Mouse (Mus musculus): ENCODE measurements around the gene Ramp1.

Ramp1 gene

GRCm38 (mm10) chr1:91179533-91180173 is at the start of gene Ramp1:
Ramp1 (plus strand) TSS chr1:91179822.
- peak; percentile 75 for DNase-seq

DNA sequence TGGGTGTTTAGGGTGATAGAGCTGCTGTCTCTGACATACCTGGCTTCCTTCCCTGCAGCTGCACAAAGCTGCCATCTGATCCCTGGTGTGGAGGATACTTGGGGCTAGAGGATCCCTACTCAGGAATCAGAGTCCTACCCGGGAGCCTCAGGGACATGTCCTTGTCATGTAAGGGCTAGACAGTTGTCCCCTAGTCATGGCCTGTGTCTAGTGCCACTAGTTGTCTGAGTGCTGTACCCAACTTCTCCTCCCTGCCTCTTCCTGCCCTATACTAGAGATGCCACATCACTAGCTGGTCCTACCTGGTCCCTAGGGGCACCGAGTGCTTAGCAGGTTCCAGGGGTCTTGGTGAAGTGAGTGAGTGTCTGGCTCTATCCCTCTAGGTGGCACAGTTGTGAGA is 42.6 kb upstream of the Ramp1 start:
- no peak for DNase-seq

DNA sequence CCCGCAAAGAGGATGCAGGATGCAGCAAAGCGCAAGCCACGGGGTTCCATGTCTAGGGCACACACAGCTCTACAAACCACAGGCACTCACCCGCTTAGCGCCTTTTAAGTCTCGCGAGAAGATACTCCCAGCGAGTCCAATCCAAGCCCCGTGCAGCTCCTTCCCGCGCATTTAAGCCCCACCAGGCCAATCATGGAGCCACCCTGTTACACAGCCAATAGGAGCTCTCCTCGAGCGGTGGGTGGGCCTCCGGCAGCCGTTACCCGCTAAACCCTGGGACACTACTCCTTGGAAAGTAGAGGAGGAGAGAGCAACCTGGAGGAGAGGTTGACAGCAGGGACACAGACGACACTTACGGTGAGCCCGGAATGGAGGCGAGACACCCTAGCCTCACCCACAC is 34.8 kb upstream of the Ramp1 start, which contains the start of gene Rbm44:
Gene Rbm44 (plus strand): TSS at position 277 of the 400 bp plus-strand sequence.
- DNase-seq: no peak

- no peak for DNase-seq
Measured at GRCm38 (mm10) chr1:91151509-91151908, 28.1 kb upstream of the Ramp1 start.

GRCm38 (mm10) chr1:91166798-91167197 is 12.8 kb upstream of the Ramp1 start:
- DNase-seq: no peak

DNA sequence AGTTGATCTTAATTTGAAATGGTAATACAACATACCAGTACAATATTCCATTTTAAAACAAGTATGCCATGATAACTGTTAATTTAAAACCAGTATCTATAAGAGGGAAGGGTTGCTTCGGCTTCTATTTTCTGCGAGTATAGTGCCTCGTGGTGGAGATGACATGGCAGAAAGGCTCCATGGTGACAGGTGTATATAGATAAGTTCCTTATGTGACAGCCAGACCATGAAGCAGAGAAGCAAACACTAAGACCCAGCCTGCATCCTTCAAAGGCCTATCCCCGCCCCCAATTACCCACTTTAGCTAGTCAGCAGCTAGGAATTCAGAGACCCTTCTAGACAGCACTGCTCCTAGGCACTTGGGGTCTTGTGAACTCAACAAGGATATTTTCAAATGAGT is 10.5 kb upstream of the Ramp1 start:
- no peak for DNase-seq

- no peak for DNase-seq
Measured at GRCm38 (mm10) chr1:91174796-91175195, 4.8 kb upstream of the Ramp1 start.

DNA sequence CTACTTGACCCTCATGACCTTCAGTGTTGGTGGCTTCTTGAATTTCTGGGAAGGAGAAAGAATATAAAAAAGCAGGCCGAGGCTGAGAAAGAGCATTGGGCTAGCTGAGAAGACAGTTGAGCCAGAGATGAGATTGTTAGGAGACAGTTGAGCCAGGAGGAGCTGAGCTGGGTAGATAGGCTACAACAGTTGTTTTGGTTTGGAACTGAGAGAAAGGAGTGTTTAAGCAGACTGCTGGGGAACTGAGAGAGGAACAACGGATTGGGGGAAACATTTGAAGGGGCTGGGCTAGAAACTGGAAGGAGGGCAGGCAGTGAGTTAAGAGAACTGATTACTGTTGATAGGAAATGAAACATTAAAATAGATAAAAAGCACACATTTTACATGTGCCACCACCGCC is 3.6 kb upstream of the Ramp1 start:
- DNase-seq: no peak

GRCm38 (mm10) chr1:91176871-91177270 is 2.8 kb upstream of the Ramp1 start:
- no peak for DNase-seq

GRCm38 (mm10) chr1:91179086-91179485 is 536 bp upstream of the Ramp1 start:
- peak; percentile 87 for DNase-seq

DNA sequence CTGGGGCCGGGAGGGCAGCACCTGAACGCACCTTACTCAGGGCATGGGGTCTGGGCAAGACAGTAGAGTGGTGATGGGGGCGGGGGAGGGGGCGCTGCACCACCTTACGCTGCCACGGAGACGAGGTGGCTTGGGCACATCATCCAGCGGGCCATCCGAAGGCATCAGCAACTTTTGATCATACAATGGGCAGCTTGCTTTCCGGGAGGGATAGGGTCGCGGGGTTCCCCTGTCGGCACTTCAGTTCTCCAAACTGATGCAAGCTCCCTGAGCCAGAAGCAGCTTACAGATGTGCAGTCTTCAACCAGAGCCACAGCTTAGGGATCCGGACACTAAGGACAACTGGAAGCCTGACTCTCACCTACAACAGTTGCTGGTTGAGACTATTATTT is 548 bp downstream of the Ramp1 start:
- no peak for DNase-seq

DNA sequence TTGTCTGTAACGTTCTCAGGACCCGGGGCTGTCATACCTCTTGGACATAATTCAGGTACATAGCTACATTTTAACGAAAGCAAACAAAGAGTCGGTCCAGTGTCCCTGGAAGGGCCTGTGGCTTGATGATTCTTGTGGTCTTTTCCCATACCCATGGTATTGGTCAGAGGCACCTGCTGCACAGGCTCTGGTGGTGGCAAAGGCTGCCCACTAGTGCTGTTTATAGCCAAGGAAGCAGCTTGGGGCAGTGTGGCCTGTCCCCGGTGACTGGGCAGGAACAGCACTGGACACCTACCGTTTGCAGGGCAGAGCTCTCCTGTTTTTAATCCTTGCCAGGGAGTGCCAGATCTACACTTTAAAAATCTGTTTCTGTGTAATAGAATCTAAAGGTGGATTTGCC is 1.1 kb downstream of the Ramp1 start:
- no peak for DNase-seq

- DNase-seq: no peak
Measured at GRCm38 (mm10) chr1:91181261-91181660, 1.6 kb downstream of the Ramp1 start.

DNA sequence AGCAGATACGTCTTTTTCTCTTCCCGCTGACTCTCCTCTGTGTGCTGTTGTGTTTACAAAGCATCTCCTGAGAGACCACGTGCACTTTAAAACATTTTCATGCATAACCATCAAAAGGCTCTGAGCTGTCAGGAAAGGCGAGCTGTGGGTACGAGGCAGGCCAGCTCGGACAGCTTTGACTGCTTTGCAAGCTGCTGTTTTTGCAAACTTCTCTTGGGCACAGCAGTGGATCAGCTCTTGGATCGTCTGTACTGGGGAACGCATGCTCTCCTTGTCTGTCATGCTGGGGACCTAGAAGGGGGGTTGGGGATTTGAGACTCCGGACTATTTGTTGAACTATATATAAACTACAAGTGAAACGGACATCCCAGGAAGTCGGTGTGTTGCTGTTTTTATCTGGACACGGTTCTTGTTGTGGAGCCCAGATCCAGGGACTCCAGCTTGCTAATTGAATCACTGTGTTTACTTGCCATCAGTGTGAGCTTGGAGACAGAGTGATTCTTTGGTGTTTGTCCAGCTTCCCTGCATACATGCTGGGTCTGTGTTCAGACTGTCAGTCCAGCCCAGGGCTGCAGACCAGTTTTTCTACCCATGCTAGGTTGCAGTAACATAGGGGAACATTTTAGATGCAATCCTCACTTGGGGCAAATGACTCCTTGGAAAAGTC is 2.3 kb downstream of the Ramp1 start:
- no peak for DNase-seq

DNA sequence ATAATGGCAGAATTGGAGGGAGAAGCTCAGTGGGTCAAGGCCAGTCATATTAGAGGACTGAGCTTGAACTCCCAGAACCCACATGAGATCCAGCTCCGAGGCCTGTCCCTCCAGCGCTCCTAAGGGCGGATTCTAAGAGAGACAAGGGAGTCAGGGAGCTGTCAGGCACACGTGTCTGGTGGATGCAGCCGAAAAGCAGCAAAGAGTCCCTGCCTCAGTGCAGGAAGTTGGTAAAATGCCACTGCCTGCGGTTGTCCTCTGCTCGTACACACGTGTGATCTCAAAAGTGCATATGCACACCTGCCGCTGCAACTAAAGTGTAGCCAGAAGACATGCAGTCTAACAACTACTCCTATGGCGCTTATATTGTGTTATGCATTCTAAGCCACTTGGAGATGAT is 3.7 kb downstream of the Ramp1 start:
- DNase-seq: no peak

DNA sequence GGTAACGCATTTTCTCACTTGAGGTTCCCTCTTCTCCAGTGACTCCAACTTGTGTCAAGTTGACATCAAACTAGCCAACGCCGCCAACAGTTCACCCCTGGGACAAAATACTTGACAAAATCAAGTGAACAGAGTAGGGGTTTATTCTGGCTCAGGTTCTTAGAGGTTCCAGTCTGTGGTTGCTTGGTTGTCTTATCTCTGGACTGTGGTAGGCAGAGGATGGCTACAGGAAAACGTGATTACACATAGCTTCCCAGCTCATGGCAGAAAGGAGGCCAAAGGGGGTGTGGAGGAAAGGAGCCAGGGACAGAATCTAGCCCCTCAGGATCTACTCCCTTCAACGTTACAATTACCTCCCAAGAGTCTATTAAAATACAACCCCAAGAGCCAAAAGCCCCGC is 7.1 kb downstream of the Ramp1 start:
- DNase-seq: no peak

GRCm38 (mm10) chr1:91187315-91187714 is 7.7 kb downstream of the Ramp1 start:
- DNase-seq: no peak

- DNase-seq: no peak
Measured at GRCm38 (mm10) chr1:91187786-91188640, 8.4 kb downstream of the Ramp1 start.

DNA sequence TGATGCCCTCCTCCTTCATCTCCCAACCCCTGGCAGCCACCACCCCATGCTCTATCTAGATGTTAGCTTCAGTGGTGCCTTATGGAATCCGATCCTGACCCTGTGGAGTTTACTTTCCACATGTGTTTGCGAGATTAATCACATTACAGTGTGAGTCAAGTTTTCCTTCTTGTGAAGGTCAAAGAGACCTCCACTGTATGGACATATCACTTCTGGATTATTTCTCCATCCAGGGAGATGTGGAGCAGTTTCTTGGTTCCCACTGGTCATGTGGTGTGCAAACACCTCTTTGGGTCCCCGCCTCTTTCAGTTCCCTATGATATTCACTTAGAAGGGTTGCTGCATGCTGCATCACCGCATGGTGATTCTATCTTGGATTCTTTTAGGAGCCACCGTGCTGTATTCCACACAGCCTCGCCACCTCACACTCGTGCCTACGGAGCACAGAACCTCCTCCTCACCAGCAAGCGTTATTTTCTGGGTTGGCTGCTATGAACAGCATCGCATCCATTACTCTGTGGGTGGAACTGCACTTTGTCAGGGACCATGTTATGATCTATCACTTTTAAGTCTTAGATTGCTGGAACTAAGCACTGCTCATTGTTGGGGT is 9.3 kb downstream of the Ramp1 start:
- peak; percentile 76 for DNase-seq

- no peak for DNase-seq
Measured at GRCm38 (mm10) chr1:91192184-91192583, 12.6 kb downstream of the Ramp1 start.

- peak; percentile 47 for DNase-seq
Measured at GRCm38 (mm10) chr1:91193242-91193641, 13.6 kb downstream of the Ramp1 start.

- no peak for DNase-seq
Measured at GRCm38 (mm10) chr1:91193680-91194079, 14.1 kb downstream of the Ramp1 start.

- peak; percentile 56 for DNase-seq
Measured at GRCm38 (mm10) chr1:91199793-91200192, 20.2 kb downstream of the Ramp1 start.
